Mouse (Mus musculus) embryonic facial prominence, embryonic 12.5 days (tissue): ENCODE results near the gene Smad5. TPM values are rescaled to one million over a fixed set of nuclear protein-coding genes. Genes with fewer than 3 reads are reported as not detected.

Experiments used
- ATAC-seq: fragments of 200-750 bp; cut with Nextera tagmentation; 2 replicates; pipeline ENCODE4 v1.8.0; 2017; ENCODE audit not compliant: insufficient number of reproducible peaks, insufficient read depth, low FRiP score, low TSS enrichment
- H3K27ac ChIP-seq: fragments of 300-500 bp; sonication (generic); 2 replicates; pipeline ENCODE4 v1.5.1; 2016; ENCODE audit warnings: mild to moderate bottlenecking
- H3K27me3 ChIP-seq: fragments of 300-500 bp; sonication (generic); 2 replicates; pipeline ENCODE4 v1.6.1; 2016; ENCODE audit warnings: mild to moderate bottlenecking, moderate library complexity
- H3K36me3 ChIP-seq: fragments of 300-500 bp; sonication (generic); 2 replicates; pipeline ENCODE4 v1.6.1; 2016; ENCODE audit warnings: mild to moderate bottlenecking
- H3K4me1 ChIP-seq: fragments of 300-500 bp; sonication (generic); 2 replicates; pipeline ENCODE4 v1.6.1; 2016
- H3K4me2 ChIP-seq: fragments of 300-500 bp; sonication (generic); replicated peaks from 2 replicates; pipeline ENCODE4 v1.6.1; 2016; ENCODE audit warnings: mild to moderate bottlenecking, moderate library complexity
- H3K4me3 ChIP-seq: fragments of 300-500 bp; sonication (generic); 2 replicates; pipeline ENCODE4 v1.5.1; 2016; ENCODE audit warnings: mild to moderate bottlenecking
- H3K9ac ChIP-seq: fragments of 300-500 bp; sonication (generic); 2 replicates; pipeline ENCODE4 v1.6.1; 2016; ENCODE audit warnings: mild to moderate bottlenecking, moderate library complexity
- H3K9me3 ChIP-seq: fragments of 300-500 bp; sonication (generic); 2 replicates; pipeline ENCODE4 v1.6.1; 2016; ENCODE audit warnings: mild to moderate bottlenecking, moderate library complexity
- WGBS: fragments of 180-500 bp; shearing (Covaris S2); methylation state at CpG from one replicate; pipeline ENCODE4 v1.1.7; 2016; 5-methylcytosine and 5-hydroxymethylcytosine counted together
- polyA plus RNA-seq: library from polyadenylated mRNA; unstranded; fragments of >200 nt; fragmentation: Nextera tagmentation; extraction: Ambion mirVana; gene quantifications from 2 replicates; pipeline ENCODE4 v1.2.1, GENCODE M21; 2016

The Smad5 gene
- polyA plus RNA-seq, 1 experiment from 2014 or later: 46.0 TPM

GRCm38 (mm10) chr13:56740496-56740895 lies 37.7 kb downstream of the Smad5 start:
- Histone ChIP-seq H3K4me2 (no peak overlapping the region), H3K36me3 (peaks cover 40% of the 10 kb centered on the region), H3K27me3 (no peaks in the 10 kb centered on the region), H3K27ac (no peak overlapping the region), H3K4me1 (no peaks in the 10 kb centered on the region), H3K4me3 (no peak overlapping the region), H3K9me3 (no peaks in the 10 kb centered on the region), H3K9ac (no peak overlapping the region)
- no peak for ATAC-seq
- WGBS: 86% methylated on average over 6 of the region's 6 CpGs

GRCm38 (mm10) chr13:56741691-56742090 lies 38.9 kb downstream of the Smad5 start:
- Histone ChIP-seq H3K4me1 (no peaks in the 10 kb centered on the region), H3K9ac (no peak overlapping the region), H3K27ac (no peak overlapping the region), H3K27me3 (no peaks in the 10 kb centered on the region), H3K4me3 (no peak overlapping the region), H3K36me3 (peaks cover 34% of the 10 kb centered on the region), H3K4me2 (no peak overlapping the region), H3K9me3 (no peaks in the 10 kb centered on the region)
- no peak for ATAC-seq
- WGBS: 88% methylated on average over 7 of the region's 7 CpGs

- 81% methylated on average over 6 of the region's 6 CpGs for WGBS
- no peak overlapping the region for H3K4me3 ChIP-seq
- no peak overlapping the region for H3K27ac ChIP-seq
- H3K4me2 ChIP-seq: no peak overlapping the region
- H3K36me3 ChIP-seq: peaks cover 28% of the 10 kb centered on the region
- no peak overlapping the region for H3K9ac ChIP-seq
- no peak for ATAC-seq
- H3K27me3 ChIP-seq: no peaks in the 10 kb centered on the region
- no peaks in the 10 kb centered on the region for H3K4me1 ChIP-seq
- no peaks in the 10 kb centered on the region for H3K9me3 ChIP-seq
These were observed 39.6 kb downstream of the Smad5 start for GRCm38 (mm10) chr13:56742325-56742901.

GRCm38 (mm10) chr13:56746739-56747532 lies 44.1 kb downstream of the Smad5 start:
- no peaks in the 10 kb centered on the region for H3K9me3 ChIP-seq
- peaks cover 5% of the 10 kb centered on the region; the same call in 1 of the 2 replicates for H3K4me1 ChIP-seq
- H3K27ac ChIP-seq: no peak overlapping the region
- 0 out of 2 replicates have a peak, but pooled peaks cover 4% of the 10 kb centered on the region for H3K36me3 ChIP-seq
- WGBS: 75% methylated on average over 10 of the region's 10 CpGs
- peaks cover 17% of the 10 kb centered on the region for H3K27me3 ChIP-seq
- no peak overlapping the region for H3K4me3 ChIP-seq
- no peak overlapping the region for H3K4me2 ChIP-seq
- no peak overlapping the region for H3K9ac ChIP-seq
- ATAC-seq: no peak

GRCm38 (mm10) chr13:56747554-56747953 lies 44.7 kb downstream of the Smad5 start:
- Histone ChIP-seq H3K9ac (no peak overlapping the region), H3K4me2 (no peak overlapping the region), H3K4me3 (no peak overlapping the region), H3K9me3 (no peaks in the 10 kb centered on the region), H3K27me3 (peaks cover 24% of the 10 kb centered on the region), H3K27ac (no peak overlapping the region), H3K36me3 (0 out of 2 replicates have a peak, but pooled peaks cover 4% of the 10 kb centered on the region), H3K4me1 (peaks cover 10% of the 10 kb centered on the region)
- no peak for ATAC-seq
- 68% methylated on average over 8 of the region's 8 CpGs for WGBS

- Histone ChIP-seq H3K27me3 (peaks cover 42% of the 10 kb centered on the region), H3K9me3 (no peaks in the 10 kb centered on the region), H3K36me3 (0 out of 2 replicates have a peak, but pooled peaks cover under 1% of the 10 kb centered on the region), H3K4me2 (no peak overlapping the region), H3K27ac (no peak overlapping the region), H3K4me3 (no peak overlapping the region), H3K9ac (no peak overlapping the region), H3K4me1 (peaks cover 23% of the 10 kb centered on the region)
- ATAC-seq: no peak
- 89% methylated on average over 7 of the region's 7 CpGs for WGBS
These were observed 46.6 kb downstream of the Smad5 start for GRCm38 (mm10) chr13:56749377-56749776.

- no peak for ATAC-seq
- Histone ChIP-seq H3K4me2 (no peak overlapping the region), H3K4me3 (no peak overlapping the region), H3K27ac (no peak overlapping the region), H3K27me3 (peaks cover 57% of the 10 kb centered on the region), H3K4me1 (peaks cover 24% of the 10 kb centered on the region), H3K9ac (no peak overlapping the region), H3K9me3 (no peaks in the 10 kb centered on the region), H3K36me3 (no peaks in the 10 kb centered on the region)
- 7% methylated on average over 5 of the region's 5 CpGs for WGBS
These were observed 49.0 kb downstream of the Smad5 start for GRCm38 (mm10) chr13:56751774-56752173.

GRCm38 (mm10) chr13:56752474-56753191 lies 49.8 kb downstream of the Smad5 start:
- peak overlapping the region; percentile 53 for H3K9ac ChIP-seq
- peaks cover 30% of the 10 kb centered on the region for H3K4me1 ChIP-seq
- H3K9me3 ChIP-seq: no peaks in the 10 kb centered on the region
- peaks cover 57% of the 10 kb centered on the region for H3K27me3 ChIP-seq
- peak overlapping the region; percentile 49 for H3K4me3 ChIP-seq
- 2% methylated on average over 41 of the region's 41 CpGs for WGBS
- H3K27ac ChIP-seq: no peak overlapping the region
- H3K36me3 ChIP-seq: no peaks in the 10 kb centered on the region
- no peak; the same call in 1 of the 2 replicates for ATAC-seq
- peak overlapping the region; percentile 97 for H3K4me2 ChIP-seq

GRCm38 (mm10) chr13:56753192-56753951 lies 50.6 kb downstream of the Smad5 start, which contains the start of gene Gm45623:
Gene Gm45623 (minus strand): TSS chr13:56753827.
- H3K9ac ChIP-seq: peak within 1 kb of the TSS; percentile 53
- no peak within 1 kb of the TSS for H3K27ac ChIP-seq
- WGBS: 1% methylated on average over 71 of the region's 71 CpGs
- H3K27me3 ChIP-seq: peaks cover 57% of the 10 kb centered on the region
- H3K4me2 ChIP-seq: peak within 1 kb of the TSS; percentile 97
- H3K9me3 ChIP-seq: no peaks in the 10 kb centered on the region
- ATAC-seq: no peak
- H3K4me1 ChIP-seq: peaks cover 30% of the 10 kb centered on the region
- H3K36me3 ChIP-seq: no peaks in the 10 kb centered on the region
- H3K4me3 ChIP-seq: peak within 1 kb of the TSS; percentile 49

GRCm38 (mm10) chr13:56755871-56756270 lies 53.1 kb downstream of the Smad5 start:
- Histone ChIP-seq H3K9ac (no peak overlapping the region), H3K9me3 (no peaks in the 10 kb centered on the region), H3K4me3 (no peak overlapping the region), H3K4me1 (peaks cover 30% of the 10 kb centered on the region), H3K4me2 (no peak overlapping the region), H3K27me3 (peaks cover 50% of the 10 kb centered on the region), H3K27ac (no peak overlapping the region), H3K36me3 (no peaks in the 10 kb centered on the region)
- no peak for ATAC-seq
- WGBS: 59% methylated on average over 6 of the region's 6 CpGs

GRCm38 (mm10) chr13:56757201-56757600 lies 54.4 kb downstream of the Smad5 start:
- Histone ChIP-seq H3K4me2 (0 out of 2 replicates have a peak overlapping the region, but pooled peaks have one; percentile 7), H3K36me3 (no peaks in the 10 kb centered on the region), H3K4me3 (no peak overlapping the region), H3K27me3 (peaks cover 37% of the 10 kb centered on the region), H3K9me3 (no peaks in the 10 kb centered on the region), H3K9ac (no peak overlapping the region), H3K4me1 (peaks cover 24% of the 10 kb centered on the region), H3K27ac (no peak overlapping the region)
- WGBS: 53% methylated on average over 12 of the region's 12 CpGs
- no peak for ATAC-seq
